Mouse (Mus musculus) ovary, postnatal 14 days (tissue): ENCODE measurements around the gene Gm10073.
A peak's percentile ranks its signal among the peaks of the same experiment; 100 is the strongest.
"Not testable (repeated sequence)": the region's sequence is repeated elsewhere in the genome, so short reads cannot be mapped to it uniquely, and the experiment has no call there.

ENCODE experiments used
- DNase-seq: peaks from one replicate; pipeline ENCODE4 v3.0.0; 2022; ENCODE audit warnings: low spot score

Gene Gm10073

DNA sequence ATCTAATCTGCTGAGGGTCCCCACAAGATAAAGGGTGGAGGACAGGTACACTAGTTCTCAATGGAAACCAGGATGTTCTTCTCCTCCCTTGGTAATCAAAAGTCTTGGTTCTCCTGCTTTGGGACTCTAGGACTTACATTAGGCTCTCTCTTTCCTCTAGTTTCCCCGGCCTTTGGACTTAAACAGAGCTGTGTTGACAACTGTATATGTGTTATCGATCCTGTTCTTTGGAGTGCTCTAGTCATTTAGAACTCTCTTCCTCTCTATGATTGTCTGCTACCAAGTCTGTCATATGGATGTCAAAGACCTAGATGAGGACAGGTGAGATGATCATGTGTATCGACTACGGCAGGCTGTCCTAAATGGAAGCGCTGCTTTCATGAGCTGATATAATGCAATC lies 23.8 kb upstream of the Gm10073 start:
- DNase-seq: no peak

DNA sequence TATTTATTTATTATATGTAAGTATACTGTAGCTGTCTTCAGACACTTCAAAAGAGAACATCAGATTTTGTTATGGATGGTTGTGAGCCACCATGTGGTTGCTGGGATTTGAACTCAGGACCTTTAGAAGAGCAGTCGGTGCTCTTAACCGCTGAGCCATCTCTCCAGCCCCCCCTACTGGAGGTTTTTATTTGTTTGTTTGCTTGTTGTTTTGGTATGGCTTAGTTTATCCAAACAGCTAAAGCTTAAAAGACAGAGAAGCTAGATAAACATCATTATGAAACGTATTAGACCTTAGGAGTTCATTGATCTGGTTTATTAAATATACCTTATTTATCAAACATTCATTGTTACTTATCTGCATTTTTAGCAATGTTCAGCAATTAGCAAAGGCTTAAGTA lies 22.4 kb upstream of the Gm10073 start:
- not testable (repeated sequence) for DNase-seq

DNA sequence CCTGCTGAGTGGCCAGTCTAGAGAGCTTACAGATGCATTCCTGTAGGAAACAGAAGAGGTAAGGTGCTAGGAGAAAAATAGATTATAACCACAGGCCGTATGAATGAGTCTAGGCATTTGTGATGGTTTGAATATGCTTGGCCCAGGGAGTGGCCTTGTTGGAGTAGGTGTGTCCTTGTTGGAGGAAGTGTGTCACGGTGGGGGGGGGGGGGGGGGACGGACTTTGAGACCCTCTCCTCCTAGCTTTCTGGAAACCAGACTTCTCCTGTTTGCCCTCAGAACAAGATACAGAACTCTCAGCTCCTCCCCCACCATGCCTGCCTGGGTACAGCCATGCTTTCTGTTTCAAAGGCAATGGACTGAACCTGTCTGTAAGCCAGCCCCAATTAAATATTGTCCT lies 19.2 kb upstream of the Gm10073 start:
- DNase-seq: no peak

DNA sequence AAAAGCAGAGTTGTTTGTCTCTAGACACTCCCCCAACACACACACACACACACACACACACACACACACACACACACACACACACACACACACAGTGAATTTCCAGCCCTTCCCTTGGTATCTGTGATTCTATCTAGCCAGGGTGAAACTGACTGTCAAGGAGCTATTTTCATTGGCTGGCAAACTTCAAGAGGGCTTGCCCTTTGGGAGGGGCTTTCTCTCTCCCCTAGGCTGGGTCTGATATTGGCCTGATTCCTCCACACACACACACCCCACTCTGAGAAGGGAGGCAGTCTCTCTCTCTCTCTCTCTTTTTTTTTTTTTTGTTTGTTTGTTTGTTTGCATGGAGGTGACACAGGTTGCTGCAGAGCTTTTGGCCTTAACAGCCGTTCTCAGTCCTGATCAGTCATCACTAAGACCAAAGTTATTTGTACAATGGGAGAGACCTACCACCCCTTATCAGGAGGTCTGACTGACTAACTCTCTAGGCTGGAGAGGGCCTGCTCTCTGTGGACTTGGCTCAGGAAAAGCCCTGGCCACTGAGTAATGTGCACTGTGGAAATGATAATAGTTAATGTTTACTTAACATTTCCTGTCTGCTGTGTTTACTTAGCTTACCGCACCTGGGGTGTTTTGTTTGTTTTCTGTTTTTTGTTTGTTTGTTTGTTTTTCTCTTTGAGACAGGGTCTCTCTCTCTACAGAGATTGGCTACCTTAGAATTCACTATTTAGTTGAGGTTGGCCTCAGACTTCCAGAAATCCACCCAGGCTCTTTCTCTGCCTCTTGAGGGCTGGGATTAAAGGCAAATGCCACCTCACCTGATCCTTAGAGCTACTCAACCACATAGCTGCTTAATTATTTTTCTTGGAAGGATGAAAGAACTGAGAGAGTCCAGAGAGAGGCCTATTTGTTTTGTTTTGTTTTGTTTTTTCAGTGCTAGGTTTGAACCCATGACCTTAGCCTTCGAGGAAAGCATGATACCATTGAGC lies 15.5 kb upstream of the Gm10073 start:
- DNase-seq: no peak

DNA sequence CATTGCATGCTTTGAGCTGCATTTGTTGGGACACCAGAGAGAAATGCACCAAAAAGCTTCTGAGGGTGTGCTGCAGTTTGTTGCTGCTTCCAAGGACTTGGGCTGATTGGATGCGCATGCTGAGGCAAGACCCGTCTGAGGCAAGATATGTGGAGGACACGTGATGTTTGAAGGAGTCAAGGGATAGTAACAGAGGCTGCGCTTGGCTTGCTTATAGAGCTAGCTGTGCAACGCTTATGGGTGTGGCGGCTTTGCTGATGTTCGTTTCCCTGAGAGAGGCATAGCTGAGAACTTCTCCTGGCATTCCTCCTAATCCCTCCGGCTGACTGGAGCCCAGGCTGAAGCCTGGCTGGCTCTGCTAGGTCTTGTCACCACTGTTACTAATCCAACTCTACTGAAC lies 13.6 kb upstream of the Gm10073 start:
- no peak for DNase-seq

DNA sequence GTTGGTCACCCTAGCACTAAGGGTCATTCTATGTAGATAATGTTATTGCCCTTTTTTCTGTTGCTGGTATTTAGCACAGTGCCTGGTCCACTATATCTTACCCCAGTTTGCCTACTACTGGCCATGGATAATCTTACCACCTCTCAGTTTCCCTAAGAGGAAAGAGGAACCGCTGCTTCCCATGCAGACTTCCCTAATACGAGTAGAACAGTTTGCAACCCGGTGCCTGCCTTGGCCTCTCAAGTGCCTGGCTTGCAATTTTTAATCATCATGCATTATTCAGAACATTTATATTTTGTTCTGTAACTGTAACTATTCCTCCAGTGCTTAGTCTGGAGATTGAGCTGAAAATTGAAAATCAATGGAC lies 12.4 kb upstream of the Gm10073 start:
- DNase-seq: no peak

DNA sequence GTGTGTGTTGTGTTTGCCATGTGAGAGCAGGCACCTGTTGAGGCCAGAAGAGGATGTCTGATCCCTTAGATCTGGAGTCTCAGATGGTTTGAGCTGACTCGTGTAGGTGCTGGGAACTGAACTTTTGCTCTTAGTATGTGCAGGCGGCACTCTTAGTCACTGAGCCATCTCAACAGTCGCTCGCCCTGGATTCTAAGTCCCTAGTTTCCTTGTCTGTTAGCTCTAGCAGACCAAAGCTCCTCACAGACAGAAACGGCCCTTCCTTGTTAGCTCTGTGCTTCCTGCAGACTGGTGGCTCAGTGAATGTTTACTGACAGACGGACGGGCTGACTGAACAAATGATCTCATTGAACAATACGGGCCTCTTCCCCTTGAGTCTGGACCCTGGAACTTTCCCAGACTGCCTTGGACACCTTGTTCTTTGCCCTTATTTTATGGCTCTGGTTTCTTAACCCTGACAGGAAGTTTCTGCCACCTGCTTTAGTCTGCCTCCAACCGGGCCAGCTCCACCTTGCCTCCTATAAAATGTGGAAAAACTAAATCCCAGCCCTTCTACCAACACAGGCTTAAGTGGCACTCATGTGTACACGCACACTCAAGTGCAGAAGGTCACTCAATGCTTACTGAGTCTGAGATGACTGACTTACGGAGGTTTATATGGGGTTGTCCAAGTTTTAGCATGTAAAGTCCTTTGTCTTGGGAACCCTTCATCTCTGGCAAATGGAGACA lies 11.8 kb upstream of the Gm10073 start:
- DNase-seq: no peak

DNA sequence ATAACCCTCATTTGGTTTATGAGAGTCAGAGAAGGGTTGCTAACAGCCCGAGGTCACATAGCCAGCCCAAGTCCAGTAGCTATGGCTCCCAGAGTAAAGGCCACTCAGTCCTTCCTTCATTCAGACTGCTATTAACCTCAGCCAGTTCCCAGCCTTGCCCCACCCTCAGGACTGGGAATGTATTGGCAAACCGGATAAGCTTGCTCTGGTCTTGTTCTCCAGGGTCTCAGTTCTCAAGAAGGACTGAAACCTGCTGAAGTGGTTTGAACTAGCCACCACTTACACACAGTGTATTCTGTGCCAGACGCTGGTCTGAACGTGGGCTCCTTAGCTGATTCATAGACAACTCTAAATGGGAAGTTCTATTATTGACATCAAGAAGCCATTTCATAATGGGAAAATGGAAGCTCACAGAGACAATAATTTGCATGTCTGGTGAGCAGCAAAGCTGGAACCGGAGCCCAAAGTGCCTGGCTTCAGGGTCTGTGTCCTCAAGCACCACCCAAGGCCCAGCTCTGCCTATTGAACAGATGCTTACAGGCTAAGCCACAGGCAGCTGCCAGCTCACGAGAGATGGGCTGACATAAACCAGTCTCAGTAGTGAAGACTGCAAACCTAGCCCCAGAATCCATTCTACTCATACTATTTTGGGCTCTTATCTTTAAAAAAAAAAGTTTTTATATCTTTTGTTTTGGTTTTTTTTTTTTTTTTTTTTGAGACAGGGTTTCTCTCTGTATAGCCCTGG lies 8.3 kb upstream of the Gm10073 start:
- no peak for DNase-seq

DNA sequence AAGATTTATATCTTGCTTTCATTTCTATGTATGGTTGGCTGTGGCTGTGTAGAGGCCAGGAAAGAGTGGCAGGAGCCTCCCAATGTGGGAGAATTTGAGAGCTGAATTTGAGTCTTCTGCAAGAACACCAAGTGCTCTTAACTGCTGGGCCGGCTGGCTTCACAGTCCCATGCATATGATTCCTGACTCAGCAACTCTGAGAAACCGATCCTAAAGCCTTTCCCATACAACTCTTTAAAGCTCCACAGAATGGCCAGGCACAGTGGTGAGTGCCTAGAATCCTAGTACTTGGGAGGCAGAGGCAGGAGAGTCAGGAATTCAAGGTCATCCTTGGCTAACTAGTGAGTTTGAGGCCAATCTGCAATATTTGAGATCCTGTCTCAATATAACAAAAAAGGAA lies 6.2 kb upstream of the Gm10073 start:
- no peak for DNase-seq

DNA sequence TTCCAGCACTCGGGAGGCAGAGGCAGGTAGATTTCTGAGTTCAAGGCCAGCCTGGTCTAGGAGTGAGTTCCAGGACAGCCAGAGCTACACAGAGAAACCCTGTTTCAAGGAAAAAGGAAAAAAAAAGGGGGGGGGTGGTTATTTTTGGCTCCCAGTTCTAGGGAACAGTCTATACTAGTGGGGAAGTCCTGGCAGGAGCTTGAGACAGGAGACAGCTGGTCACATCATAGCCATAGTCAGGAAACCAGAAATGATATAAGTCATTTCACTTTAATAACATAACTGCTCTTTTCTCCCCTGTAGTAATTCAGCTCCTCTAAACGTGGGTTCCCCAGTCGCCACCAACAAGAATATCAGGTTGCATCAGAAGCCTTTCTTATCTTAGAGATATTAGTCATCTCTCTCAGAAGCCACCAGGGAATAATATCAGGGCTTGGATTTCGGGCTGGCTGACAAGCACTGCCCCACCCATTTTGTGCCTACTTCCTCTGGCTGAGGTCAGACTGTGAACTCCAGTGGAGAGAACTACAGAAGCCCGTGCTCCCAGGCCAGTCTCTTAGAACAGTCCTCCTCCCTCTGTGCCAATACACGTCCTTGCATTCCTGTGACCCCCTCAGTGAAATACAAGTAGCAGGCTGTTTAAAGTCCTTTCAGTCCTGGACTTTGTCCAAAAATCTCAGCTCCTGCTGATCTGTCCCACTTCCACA lies 3.7 kb upstream of the Gm10073 start:
- DNase-seq: no peak

DNA sequence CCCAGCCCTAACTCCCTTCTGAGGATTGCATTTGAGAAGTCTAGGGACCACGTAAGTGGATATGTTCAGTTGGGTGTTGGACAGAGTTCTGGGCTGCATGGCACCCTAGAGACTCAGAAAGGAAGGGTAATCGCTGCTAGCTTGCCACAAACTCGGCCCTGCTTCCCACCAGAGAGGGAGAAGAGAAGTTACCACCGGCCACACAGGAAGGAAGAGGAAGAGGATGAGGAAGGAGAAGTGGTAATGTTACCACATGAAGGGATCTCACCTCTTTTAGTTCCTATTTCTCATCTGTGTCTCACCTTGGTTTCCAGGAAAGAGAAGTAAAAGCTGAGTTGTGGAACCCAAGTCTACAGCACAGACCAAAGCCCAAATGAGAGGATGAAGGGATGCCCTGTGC lies 1.0 kb upstream of the Gm10073 start:
- no peak for DNase-seq

DNA sequence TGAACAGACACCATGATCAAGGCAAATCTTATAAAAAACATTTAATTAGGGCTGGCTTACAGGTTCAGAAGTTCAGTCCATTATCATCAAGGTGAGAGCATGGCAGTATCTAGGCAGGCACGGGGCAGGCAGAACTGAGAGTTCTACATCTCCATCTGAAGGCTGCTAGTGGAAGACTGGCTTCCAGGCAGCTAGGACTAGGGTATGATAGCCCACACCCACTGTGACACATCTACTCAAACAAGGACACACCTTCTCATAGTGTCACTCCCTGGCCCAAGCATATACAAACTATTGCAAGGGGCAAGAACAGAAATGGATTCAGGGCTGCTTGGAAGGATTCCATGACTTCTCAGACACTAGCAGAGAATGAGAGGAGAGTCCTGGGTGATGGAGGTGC lies 1.1 kb downstream of the Gm10073 start:
- DNase-seq: not testable (repeated sequence)

DNA sequence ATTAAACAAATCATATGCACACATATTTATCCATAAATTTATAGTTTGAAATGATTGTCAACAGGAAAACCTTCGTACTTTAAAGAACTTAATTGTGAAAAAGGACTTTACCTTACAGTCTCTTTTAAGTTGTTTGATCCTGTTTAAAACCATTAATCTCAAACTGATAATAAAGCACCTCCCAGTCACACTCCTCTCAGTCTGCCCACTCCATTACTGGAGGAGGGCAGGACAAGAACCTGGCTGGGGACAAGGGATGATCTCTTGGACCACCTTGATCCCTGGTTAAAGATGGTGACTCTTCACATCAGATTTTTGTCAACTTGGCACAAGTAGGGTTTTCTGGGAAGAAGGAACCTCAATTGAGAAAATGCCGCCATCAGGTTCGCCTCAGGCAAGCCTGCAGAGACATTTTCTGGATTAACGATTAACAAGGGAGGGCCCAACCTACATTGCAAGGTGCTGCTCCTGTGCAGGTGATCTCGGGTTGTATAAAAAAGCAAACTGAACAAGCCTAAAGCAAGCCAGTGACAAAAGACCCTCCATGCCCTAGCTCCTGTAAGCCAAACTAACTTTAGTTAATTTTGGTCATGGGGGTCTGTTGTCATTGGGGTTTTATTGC lies 1.6 kb downstream of the Gm10073 start:
- no peak for DNase-seq

DNA sequence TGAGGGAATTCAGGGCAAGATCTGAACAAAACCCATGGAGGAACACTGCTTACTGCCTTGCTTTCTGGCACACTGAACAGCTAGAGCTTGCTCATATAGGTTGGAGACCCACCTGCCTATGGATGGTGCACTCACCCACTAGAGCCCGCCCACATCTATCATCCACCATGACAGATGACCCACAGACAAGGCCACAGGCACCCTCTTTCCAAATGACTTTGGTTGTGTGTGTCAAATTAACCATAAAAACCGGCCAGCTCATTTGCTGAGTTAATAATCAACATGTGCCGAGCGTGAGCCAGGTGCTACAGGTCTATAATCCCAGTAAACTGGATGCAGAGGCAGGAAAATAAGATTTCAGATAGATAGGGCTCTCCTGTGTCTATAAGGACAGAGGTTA lies 2.9 kb downstream of the Gm10073 start:
- DNase-seq: no peak

DNA sequence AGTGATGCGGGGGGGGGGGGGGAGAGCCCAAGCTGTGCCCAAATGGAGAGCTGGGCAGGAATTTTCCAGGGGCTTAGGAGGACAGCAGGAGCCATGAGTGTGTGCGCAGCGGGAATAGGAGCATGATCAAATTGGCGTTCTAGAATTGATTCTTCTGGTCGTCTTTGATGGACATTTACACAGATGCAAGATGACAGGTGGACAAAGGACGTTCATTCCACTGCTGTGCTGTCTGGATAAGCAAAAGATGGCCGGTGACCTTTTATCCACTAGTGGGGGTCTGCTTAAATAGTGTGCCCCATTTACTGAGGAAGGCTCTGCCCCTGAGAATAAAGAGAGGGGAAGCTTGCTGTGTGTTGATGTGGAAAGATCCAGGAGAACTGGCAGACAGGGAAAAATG lies 4.3 kb downstream of the Gm10073 start:
- no peak for DNase-seq

DNA sequence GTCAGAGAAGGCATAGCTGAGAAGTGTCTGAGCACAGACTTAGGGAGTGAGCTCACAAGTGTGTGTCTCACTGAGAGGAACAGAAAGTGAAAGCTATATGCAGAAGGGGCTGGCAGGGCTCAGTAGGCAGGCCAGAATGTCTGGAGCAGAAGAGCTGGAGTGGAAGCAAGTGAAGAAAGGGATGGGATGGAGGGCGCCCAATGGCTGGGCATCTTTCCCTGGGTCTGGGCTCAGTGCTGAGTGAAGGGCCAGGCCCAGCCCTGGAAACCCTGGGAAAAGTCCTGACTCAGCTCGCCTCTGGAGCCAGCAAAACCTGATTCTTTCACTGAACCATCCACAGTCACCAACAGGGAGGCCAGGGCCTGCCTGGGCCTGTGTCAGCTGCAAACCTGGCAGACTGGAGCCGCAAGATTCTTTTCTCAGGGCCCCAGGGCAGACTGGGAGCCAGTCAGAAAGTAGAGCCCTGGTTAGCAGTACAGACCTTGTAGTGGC lies 9.5 kb downstream of the Gm10073 start:
- no peak for DNase-seq

DNA sequence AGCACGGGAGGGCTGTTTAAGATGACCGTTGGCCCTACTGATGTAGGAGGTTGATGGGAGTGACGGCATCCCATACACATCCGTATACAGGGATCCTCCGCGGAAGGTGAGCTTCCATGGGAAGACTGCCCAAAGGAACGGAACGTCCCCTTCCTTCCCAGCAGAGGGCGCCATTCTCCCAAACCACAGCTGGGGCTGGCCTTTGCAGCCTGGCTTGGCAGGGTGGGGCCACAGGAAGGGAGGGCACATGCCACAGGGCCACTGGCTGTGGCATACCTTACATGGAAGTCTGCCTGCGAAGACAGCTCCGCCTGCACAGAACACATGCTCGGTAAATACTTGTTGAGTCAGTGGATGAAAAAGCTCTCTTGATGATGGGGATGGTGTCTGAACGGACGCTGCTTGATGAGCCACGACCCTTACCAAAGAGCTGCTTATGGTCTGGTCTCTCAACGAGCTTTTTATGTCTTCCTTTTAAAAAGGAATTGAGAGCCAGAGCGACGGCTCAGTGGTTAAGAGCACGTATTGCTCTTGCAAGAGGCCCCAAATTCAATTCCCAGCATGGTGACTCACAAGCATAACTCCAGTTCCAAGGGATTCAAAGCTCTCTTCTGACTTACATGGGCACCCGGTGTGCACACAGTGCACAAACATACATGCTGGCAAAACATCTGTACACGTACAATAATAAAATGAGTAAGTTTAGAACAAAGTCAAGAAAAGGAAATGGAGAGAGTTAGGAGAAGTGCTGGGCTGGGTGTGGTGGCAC lies 12.0 kb downstream of the Gm10073 start:
- peak; percentile 61 for DNase-seq

DNA sequence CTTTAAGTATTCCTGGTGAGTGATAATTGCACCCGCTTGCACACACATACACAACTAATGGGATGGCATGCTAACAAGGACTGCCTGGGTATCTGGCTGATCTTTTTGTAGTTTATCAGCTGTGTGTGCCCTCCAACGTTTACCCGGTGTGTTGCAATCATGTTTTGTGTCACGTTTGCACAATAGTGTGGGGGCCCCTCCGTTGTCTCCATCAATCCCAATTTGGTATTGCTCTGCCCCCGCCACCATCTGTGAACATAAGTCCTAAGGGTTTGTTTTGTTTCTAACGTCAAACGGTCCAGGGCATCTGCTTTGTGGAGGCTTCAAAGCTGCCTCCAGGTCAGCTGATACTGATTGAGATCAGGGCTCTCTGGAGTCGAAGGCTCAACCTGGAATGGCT lies 13.4 kb downstream of the Gm10073 start:
- DNase-seq: no peak

DNA sequence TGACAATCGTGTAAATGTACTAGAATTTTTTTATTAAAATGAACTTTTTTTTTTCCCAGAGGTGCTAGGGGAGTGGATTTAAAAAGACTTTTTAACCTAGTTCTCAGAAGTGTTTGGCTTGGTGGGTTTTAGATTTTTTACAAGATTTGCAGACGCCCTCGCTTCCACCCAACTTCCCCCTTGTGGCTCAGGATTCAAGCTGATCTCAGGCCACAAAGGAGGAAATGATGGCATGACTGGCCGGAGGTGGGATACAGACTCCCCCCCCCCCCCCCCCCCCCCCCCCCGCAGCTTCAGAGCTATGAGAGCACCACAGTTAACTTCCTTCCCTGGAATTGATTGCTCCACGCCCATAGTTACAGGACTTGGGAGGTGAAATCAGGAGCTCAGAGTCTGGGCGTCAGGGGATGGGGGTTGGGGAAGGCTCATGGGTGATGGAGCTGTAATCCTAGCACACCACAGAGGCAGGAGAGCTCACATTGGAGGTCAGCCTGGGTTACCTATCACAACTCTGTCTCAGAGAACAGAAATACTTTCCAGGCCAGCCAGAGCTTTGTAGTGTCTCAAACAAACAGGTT lies 17.1 kb downstream of the Gm10073 start:
- DNase-seq: no peak

DNA sequence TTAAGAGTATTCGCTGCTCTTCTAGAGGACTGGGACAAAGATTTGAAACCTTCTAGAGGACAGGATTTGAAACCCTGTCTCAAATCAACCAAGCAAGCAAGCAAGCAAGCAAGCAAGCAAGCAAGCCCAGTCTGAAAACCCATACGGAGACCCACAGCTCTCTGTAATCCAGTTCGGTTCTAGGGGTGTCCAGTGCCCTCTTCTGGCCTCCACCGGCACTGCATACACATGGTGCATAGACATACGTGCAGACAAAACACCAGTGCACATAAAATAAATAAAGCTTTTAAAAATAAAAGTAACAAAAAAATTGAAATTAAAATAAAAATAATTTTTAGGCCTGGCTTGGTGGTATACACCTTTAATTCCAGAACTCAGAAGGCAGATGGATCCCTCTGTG lies 19.2 kb downstream of the Gm10073 start:
- no peak for DNase-seq
